Mouse (Mus musculus): ENCODE data around the gene Gm37419.

- TF ChIP-seq CTCF (IDR thresholded peaks at IDR 0.05; ENCODE audit: borderline replicate concordance, extremely low read depth, insufficient read depth, insufficient read length) (no peak), POLR2A (IDR thresholded peaks at IDR 0.05; ENCODE audit: borderline replicate concordance, extremely low read depth, insufficient read depth, insufficient read length, poor library complexity, severe bottlenecking) (no peak)
Measured at GRCm38 (mm10) chr16:24033259-24033658, 45.0 kb downstream of the Gm37419 start.

Data from brain, embryonic 14.5 days (tissue).